Mouse (Mus musculus) forebrain, embryonic 14.5 days (tissue): ENCODE measurements around the gene Jakmip3. TPM values are rescaled to one million over a fixed set of nuclear protein-coding genes. Genes with fewer than 3 reads are reported as not detected.

Experiments
- ATAC-seq: fragments of 200-750 bp; cut with Nextera tagmentation; 2 replicates; pipeline ENCODE4 v1.8.0; 2017; ENCODE audit warnings: mild to moderate bottlenecking, moderate library complexity
- DNase-seq: peaks from one replicate; pipeline ENCODE4 v3.0.0-alpha.2; 2015; ENCODE audit warnings: low spot score
- H3K27ac ChIP-seq: fragments of 300-500 bp; sonication (generic); 2 replicates; pipeline ENCODE4 v1.5.1; 2014; ENCODE audit warnings: low read depth, mild to moderate bottlenecking, control low read depth, low read length, moderate library complexity
- H3K27me3 ChIP-seq: fragments of 300-500 bp; sonication (generic); replicated peaks from 2 replicates; pipeline ENCODE4 v1.6.1; 2014; ENCODE audit warnings: low read length, control low read depth, mixed read lengths; ENCODE audit not compliant: control insufficient read depth, insufficient read depth
- H3K36me3 ChIP-seq: fragments of 300-500 bp; sonication (generic); 2 replicates; pipeline ENCODE4 v1.6.1; 2014; ENCODE audit warnings: low read length, control low read depth; ENCODE audit not compliant: control insufficient read depth, insufficient read depth
- H3K4me1 ChIP-seq: fragments of 300-500 bp; sonication (generic); 2 replicates; pipeline ENCODE4 v1.6.1; 2014; ENCODE audit warnings: antibody characterized with exemption, low read length, control low read depth; ENCODE audit not compliant: control insufficient read depth, insufficient read depth
- H3K4me2 ChIP-seq: fragments of 300-500 bp; sonication (generic); 2 replicates; pipeline ENCODE4 v1.6.1; 2014; ENCODE audit warnings: mild to moderate bottlenecking, control low read depth, low read length
- H3K4me3 ChIP-seq: fragments of 300-500 bp; sonication (generic); 2 replicates; pipeline ENCODE4 v1.5.1; 2014; ENCODE audit warnings: low read depth, low read length, control low read depth
- H3K9ac ChIP-seq: fragments of 300-500 bp; sonication (generic); 2 replicates; pipeline ENCODE4 v1.6.1; 2014; ENCODE audit warnings: mild to moderate bottlenecking, low read length, control low read depth, moderate library complexity
- H3K9me3 ChIP-seq: fragments of 300-500 bp; sonication (generic); replicated peaks from 2 replicates; pipeline ENCODE4 v1.6.1; 2016; ENCODE audit warnings: low read length, control low read depth, mixed read lengths; ENCODE audit not compliant: control insufficient read depth
- WGBS: fragments of 180-500 bp; shearing (Covaris S2); extraction: QIAGEN DNeasy Blood & Tissue Kit; methylation state at CpG from one replicate; pipeline ENCODE4 v1.1.7; 2014; 5-methylcytosine and 5-hydroxymethylcytosine counted together
- polyA plus RNA-seq: library from polyadenylated mRNA; unstranded; fragments of >200 nt; fragmentation: Nextera tagmentation; extraction: Ambion mirVana; gene quantifications from 2 replicates; pipeline ENCODE4 v1.2.1, GENCODE M21; 2014

Jakmip3 gene
- polyA plus RNA-seq, 1 experiment from 2014 or later: 2.4 TPM

- H3K27ac ChIP-seq: no peak overlapping the region
- ATAC-seq: peak; percentile 47
- no peak for DNase-seq
- 57% methylated on average over 10 of the region's 10 CpGs for WGBS
- H3K9me3 ChIP-seq: no peaks in the 10 kb centered on the region
- peaks cover 10% of the 10 kb centered on the region; the same call in 1 of the 2 replicates for H3K36me3 ChIP-seq
- H3K4me3 ChIP-seq: no peak overlapping the region
- no peak overlapping the region for H3K4me2 ChIP-seq
- H3K9ac ChIP-seq: no peak overlapping the region
- no peaks in the 10 kb centered on the region for H3K4me1 ChIP-seq
- no peaks in the 10 kb centered on the region for H3K27me3 ChIP-seq
Observed at GRCm38 (mm10) chr7:139103960-139104381, 163.4 kb downstream of the Jakmip3 start.

- 81% methylated on average over 5 of the region's 5 CpGs for WGBS
- no peak for ATAC-seq
- Histone ChIP-seq H3K4me3 (no peak overlapping the region), H3K36me3 (peaks cover 3% of the 10 kb centered on the region; the same call in 1 of the 2 replicates), H3K4me1 (no peaks in the 10 kb centered on the region), H3K9ac (no peak overlapping the region), H3K27me3 (no peaks in the 10 kb centered on the region), H3K9me3 (no peaks in the 10 kb centered on the region), H3K4me2 (no peak overlapping the region), H3K27ac (no peak overlapping the region)
- DNase-seq: no peak
Observed at GRCm38 (mm10) chr7:139105076-139105475, 164.5 kb downstream of the Jakmip3 start.

GRCm38 (mm10) chr7:139105705-139106104 is 165.2 kb downstream of the Jakmip3 start:
- Histone ChIP-seq H3K4me1 (no peaks in the 10 kb centered on the region), H3K27ac (no peak overlapping the region), H3K9ac (no peak overlapping the region), H3K36me3 (no peaks in the 10 kb centered on the region; the same call in 1 of the 2 replicates), H3K4me2 (no peak overlapping the region), H3K4me3 (no peak overlapping the region), H3K9me3 (no peaks in the 10 kb centered on the region), H3K27me3 (no peaks in the 10 kb centered on the region)
- ATAC-seq: no peak
- 88% methylated on average over 7 of the region's 7 CpGs for WGBS
- DNase-seq: no peak

- Histone ChIP-seq H3K4me2 (no peak overlapping the region), H3K27ac (no peak overlapping the region), H3K27me3 (no peaks in the 10 kb centered on the region), H3K9ac (no peak overlapping the region), H3K4me1 (no peaks in the 10 kb centered on the region), H3K36me3 (no peaks in the 10 kb centered on the region), H3K9me3 (no peaks in the 10 kb centered on the region), H3K4me3 (no peak overlapping the region)
- DNase-seq (no peak), ATAC-seq (no peak)
- WGBS: 85% methylated on average over 9 of the region's 9 CpGs
Observed at GRCm38 (mm10) chr7:139107908-139108650, 167.5 kb downstream of the Jakmip3 start.

- no peak overlapping the region for H3K4me2 ChIP-seq
- DNase-seq: peak; percentile 89
- H3K27me3 ChIP-seq: no peaks in the 10 kb centered on the region
- no peak overlapping the region for H3K9ac ChIP-seq
- 45% methylated on average over 13 of the region's 13 CpGs for WGBS
- no peaks in the 10 kb centered on the region for H3K36me3 ChIP-seq
- peak; percentile 84 for ATAC-seq
- H3K9me3 ChIP-seq: no peaks in the 10 kb centered on the region
- H3K4me1 ChIP-seq: no peaks in the 10 kb centered on the region
- H3K27ac ChIP-seq: no peak overlapping the region
- H3K4me3 ChIP-seq: no peak overlapping the region
Observed at GRCm38 (mm10) chr7:139119152-139119774, 178.7 kb downstream of the Jakmip3 start.

GRCm38 (mm10) chr7:139119775-139120153 is 179.2 kb downstream of the Jakmip3 start:
- WGBS: 71% methylated on average over 2 of the region's 2 CpGs

GRCm38 (mm10) chr7:139125881-139126280 is 185.4 kb downstream of the Jakmip3 start:
- WGBS: 90% methylated on average over 4 of the region's 4 CpGs
- Histone ChIP-seq H3K4me3 (no peak overlapping the region), H3K36me3 (no peaks in the 10 kb centered on the region), H3K9me3 (no peaks in the 10 kb centered on the region), H3K27ac (no peak overlapping the region), H3K4me1 (0 out of 2 replicates have a peak, but pooled peaks cover 3% of the 10 kb centered on the region), H3K27me3 (no peaks in the 10 kb centered on the region), H3K4me2 (no peak overlapping the region), H3K9ac (no peak overlapping the region)
- DNase-seq (no peak), ATAC-seq (no peak)

More at GRCm38 (mm10) chr7:139119775-139120153, 179.2 kb downstream of the Jakmip3 start:
- no peak for DNase-seq
- Histone ChIP-seq H3K9me3 (no peaks in the 10 kb centered on the region), H3K4me1 (no peaks in the 10 kb centered on the region), H3K27me3 (no peaks in the 10 kb centered on the region), H3K27ac (no peak overlapping the region), H3K4me3 (no peak overlapping the region), H3K36me3 (no peaks in the 10 kb centered on the region), H3K4me2 (no peak overlapping the region), H3K9ac (no peak overlapping the region)
- ATAC-seq: no peak

- peaks cover 6% of the 10 kb centered on the region; the same call in 1 of the 2 replicates for H3K4me1 ChIP-seq
- no peak overlapping the region for H3K4me3 ChIP-seq
- no peaks in the 10 kb centered on the region for H3K27me3 ChIP-seq
- H3K36me3 ChIP-seq: no peaks in the 10 kb centered on the region
- H3K27ac ChIP-seq: no peak overlapping the region
- DNase-seq (no peak), ATAC-seq (no peak)
- 71% methylated on average over 7 of the region's 7 CpGs for WGBS
- no peak overlapping the region for H3K4me2 ChIP-seq
- H3K9me3 ChIP-seq: no peaks in the 10 kb centered on the region
- no peak overlapping the region for H3K9ac ChIP-seq
Observed at GRCm38 (mm10) chr7:139126549-139126948, 186.0 kb downstream of the Jakmip3 start.

- Histone ChIP-seq H3K4me1 (peaks cover 11% of the 10 kb centered on the region), H3K9me3 (no peaks in the 10 kb centered on the region), H3K36me3 (no peaks in the 10 kb centered on the region), H3K4me3 (no peak overlapping the region), H3K4me2 (no peak overlapping the region), H3K9ac (no peak overlapping the region), H3K27ac (no peak overlapping the region), H3K27me3 (no peaks in the 10 kb centered on the region)
- ATAC-seq (no peak), DNase-seq (no peak)
- WGBS: 87% methylated on average over 4 of the region's 4 CpGs
Observed at GRCm38 (mm10) chr7:139128994-139129393, 188.5 kb downstream of the Jakmip3 start.
